Mouse (Mus musculus): ENCODE data around the gene Gm5678. TPM values are rescaled to one million over a fixed set of nuclear protein-coding genes. Genes with fewer than 3 reads are reported as not detected.

Gene Gm5678
- polyA plus RNA-seq, 1 experiment from 2014 or later, result not detected

- Histone ChIP-seq H3K4me2 (no peak overlapping the region), H3K9ac (no peak overlapping the region), H3K27me3 (replicated peaks) (0 out of 2 replicates have a peak, but pooled peaks cover 4% of the 10 kb centered on the region), H3K4me3 (no peak overlapping the region), H3K36me3 (no peaks in the 10 kb centered on the region), H3K27ac (replicated peaks) (no peak overlapping the region), H3K4me1 (no peaks in the 10 kb centered on the region), H3K9me3 (peaks cover 10% of the 10 kb centered on the region)
- no peak for ATAC-seq (ENCODE audit: extremely low read depth, insufficient number of reproducible peaks, low FRiP score, low TSS enrichment)
- WGBS, result 81% methylated on average over 5 of the region's 5 CpGs
Observed at GRCm38 (mm10) chr16:93671064-93671463, 43.2 kb downstream of the Gm5678 start.

GRCm38 (mm10) chr16:93676376-93676775 is 48.5 kb downstream of the Gm5678 start:
- 75% methylated on average over 5 of the region's 5 CpGs for WGBS
- H3K9ac ChIP-seq, result no peak overlapping the region
- H3K4me2 ChIP-seq, result no peak overlapping the region
- no peak overlapping the region for H3K4me3 ChIP-seq
- ATAC-seq (ENCODE audit: extremely low read depth, insufficient number of reproducible peaks, low FRiP score, low TSS enrichment), result no peak
- peaks cover 35% of the 10 kb centered on the region for H3K27me3 ChIP-seq (replicated peaks)
- no peaks in the 10 kb centered on the region for H3K36me3 ChIP-seq
- no peaks in the 10 kb centered on the region for H3K4me1 ChIP-seq
- H3K9me3 ChIP-seq, result peaks cover 4% of the 10 kb centered on the region; the same call in 1 of the 2 replicates
- no peak overlapping the region for H3K27ac ChIP-seq (replicated peaks)

- Histone ChIP-seq H3K9me3 (peaks cover 4% of the 10 kb centered on the region; the same call in 1 of the 2 replicates), H3K4me1 (peaks cover 11% of the 10 kb centered on the region), H3K4me3 (no peak overlapping the region), H3K9ac (no peak overlapping the region), H3K36me3 (no peaks in the 10 kb centered on the region), H3K27me3 (replicated peaks) (peaks cover 53% of the 10 kb centered on the region), H3K27ac (replicated peaks) (no peak overlapping the region), H3K4me2 (no peak overlapping the region)
- WGBS, result 72% methylated on average over 4 of the region's 4 CpGs
- no peak for ATAC-seq (ENCODE audit: extremely low read depth, insufficient number of reproducible peaks, low FRiP score, low TSS enrichment)
Observed at GRCm38 (mm10) chr16:93678206-93678605, 50.3 kb downstream of the Gm5678 start.

GRCm38 (mm10) chr16:93679165-93679564 is 51.3 kb downstream of the Gm5678 start:
- H3K9me3 ChIP-seq, result peaks cover 4% of the 10 kb centered on the region; the same call in 1 of the 2 replicates
- no peak overlapping the region for H3K4me3 ChIP-seq
- no peak for ATAC-seq (ENCODE audit: extremely low read depth, insufficient number of reproducible peaks, low FRiP score, low TSS enrichment)
- H3K27me3 ChIP-seq (replicated peaks), result peaks cover 62% of the 10 kb centered on the region
- WGBS, result 42% methylated on average over 9 of the region's 9 CpGs
- no peaks in the 10 kb centered on the region for H3K36me3 ChIP-seq
- H3K4me1 ChIP-seq, result peaks cover 21% of the 10 kb centered on the region
- H3K27ac ChIP-seq (replicated peaks), result no peak overlapping the region
- H3K4me2 ChIP-seq, result no peak overlapping the region
- H3K9ac ChIP-seq, result no peak overlapping the region

Other genes with a start within 250 kb of the Gm5678 start
- 5.4 and 5.8 TPM in 2 replicates for gene Setd4, start 24.0 kb upstream of the Gm5678 start, polyA plus RNA-seq (2015; fragmentation: Nextera tagmentation; extraction: Ambion mirVana)
- gene Cbr1, start 22.2 kb upstream of the Gm5678 start, polyA plus RNA-seq (2015; fragmentation: Nextera tagmentation; extraction: Ambion mirVana), result 58.6 and 59.4 TPM in 2 replicates
- gene Cbr3, start 55.1 kb downstream of the Gm5678 start, polyA plus RNA-seq (2015; fragmentation: Nextera tagmentation; extraction: Ambion mirVana), result 0.59 and 0.70 TPM in 2 replicates
- 6.0 and 6.4 TPM in 2 replicates for gene Dop1b, start 83.8 kb downstream of the Gm5678 start, polyA plus RNA-seq (2015; fragmentation: Nextera tagmentation; extraction: Ambion mirVana)
- gene Morc3, start 204.0 kb downstream of the Gm5678 start, polyA plus RNA-seq (2015; fragmentation: Nextera tagmentation; extraction: Ambion mirVana), result 19.1 and 22.3 TPM in 2 replicates